Mouse (Mus musculus): Measurements from ENCODE around the gene Xrcc5. TPM values are rescaled to one million over a fixed set of nuclear protein-coding genes. Genes with fewer than 3 reads are reported as not detected.

Xrcc5 gene
- polyA plus RNA-seq, 1 experiment from 2014 or later: 35.3 TPM

GRCm38 (mm10) chr1:72315447-72315846 is 8.2 kb downstream of the Xrcc5 start:
- Histone ChIP-seq H3K27ac (replicated peaks) (no peak overlapping the region), H3K4me2 (replicated peaks) (no peak overlapping the region), H3K36me3 (peaks cover 42% of the 10 kb centered on the region), H3K9ac (no peak overlapping the region), H3K9me3 (replicated peaks) (no peaks in the 10 kb centered on the region), H3K4me3 (replicated peaks) (no peak overlapping the region), H3K4me1 (no peaks in the 10 kb centered on the region), H3K27me3 (no peaks in the 10 kb centered on the region)
- no peak for ATAC-seq (ENCODE audit: insufficient number of reproducible peaks, low FRiP score, low TSS enrichment, low read depth)
- WGBS: 80% methylated on average over 4 of the region's 4 CpGs

- peaks cover 48% of the 10 kb centered on the region for H3K36me3 ChIP-seq
- no peaks in the 10 kb centered on the region for H3K27me3 ChIP-seq
- H3K9me3 ChIP-seq (replicated peaks): no peaks in the 10 kb centered on the region
- ATAC-seq (ENCODE audit: insufficient number of reproducible peaks, low FRiP score, low TSS enrichment, low read depth): no peak
- H3K4me2 ChIP-seq (replicated peaks): no peak overlapping the region
- H3K27ac ChIP-seq (replicated peaks): no peak overlapping the region
- H3K4me1 ChIP-seq: no peaks in the 10 kb centered on the region
- H3K4me3 ChIP-seq (replicated peaks): no peak overlapping the region
- WGBS: 73% methylated on average over 8 of the region's 8 CpGs
- no peak overlapping the region for H3K9ac ChIP-seq
Measured at GRCm38 (mm10) chr1:72316409-72316808, 9.2 kb downstream of the Xrcc5 start.

- Histone ChIP-seq H3K4me3 (replicated peaks) (no peak overlapping the region), H3K27me3 (no peaks in the 10 kb centered on the region), H3K27ac (replicated peaks) (no peak overlapping the region), H3K36me3 (peaks cover 48% of the 10 kb centered on the region), H3K4me2 (replicated peaks) (no peak overlapping the region), H3K9ac (no peak overlapping the region), H3K4me1 (no peaks in the 10 kb centered on the region), H3K9me3 (replicated peaks) (no peaks in the 10 kb centered on the region)
- no peak for ATAC-seq (ENCODE audit: insufficient number of reproducible peaks, low FRiP score, low TSS enrichment, low read depth)
- 73% methylated on average over 7 of the region's 7 CpGs for WGBS
Measured at GRCm38 (mm10) chr1:72316901-72317300, 9.7 kb downstream of the Xrcc5 start.

GRCm38 (mm10) chr1:72320759-72321158 is 13.5 kb downstream of the Xrcc5 start:
- Histone ChIP-seq H3K4me1 (no peaks in the 10 kb centered on the region), H3K4me2 (replicated peaks) (no peak overlapping the region), H3K4me3 (replicated peaks) (no peak overlapping the region), H3K9ac (no peak overlapping the region), H3K27me3 (no peaks in the 10 kb centered on the region), H3K9me3 (replicated peaks) (no peaks in the 10 kb centered on the region), H3K27ac (replicated peaks) (no peak overlapping the region), H3K36me3 (peaks cover 48% of the 10 kb centered on the region)
- ATAC-seq (ENCODE audit: insufficient number of reproducible peaks, low FRiP score, low TSS enrichment, low read depth): no peak
- WGBS: 89% methylated on average over 5 of the region's 5 CpGs

- ATAC-seq (ENCODE audit: insufficient number of reproducible peaks, low FRiP score, low TSS enrichment, low read depth): no peak
- no peaks in the 10 kb centered on the region for H3K27me3 ChIP-seq
- H3K9me3 ChIP-seq (replicated peaks): no peaks in the 10 kb centered on the region
- H3K4me1 ChIP-seq: no peaks in the 10 kb centered on the region
- WGBS: 94% methylated on average over 4 of the region's 4 CpGs
- no peak overlapping the region for H3K4me3 ChIP-seq (replicated peaks)
- H3K36me3 ChIP-seq: peaks cover 54% of the 10 kb centered on the region
- no peak overlapping the region for H3K4me2 ChIP-seq (replicated peaks)
- H3K27ac ChIP-seq (replicated peaks): no peak overlapping the region
- H3K9ac ChIP-seq: no peak overlapping the region
Measured at GRCm38 (mm10) chr1:72323248-72323647, 16.0 kb downstream of the Xrcc5 start.

GRCm38 (mm10) chr1:72326162-72326821 is 19.1 kb downstream of the Xrcc5 start:
- H3K4me2 ChIP-seq (replicated peaks): no peak overlapping the region
- ATAC-seq (ENCODE audit: insufficient number of reproducible peaks, low FRiP score, low TSS enrichment, low read depth): no peak
- H3K9me3 ChIP-seq (replicated peaks): no peaks in the 10 kb centered on the region
- H3K36me3 ChIP-seq: peaks cover 43% of the 10 kb centered on the region
- H3K4me1 ChIP-seq: no peaks in the 10 kb centered on the region
- H3K9ac ChIP-seq: no peak overlapping the region
- no peak overlapping the region for H3K4me3 ChIP-seq (replicated peaks)
- H3K27me3 ChIP-seq: no peaks in the 10 kb centered on the region
- WGBS: 89% methylated on average over 11 of the region's 11 CpGs
- H3K27ac ChIP-seq (replicated peaks): no peak overlapping the region

GRCm38 (mm10) chr1:72334807-72335206 is 27.6 kb downstream of the Xrcc5 start:
- no peaks in the 10 kb centered on the region for H3K27me3 ChIP-seq
- no peak overlapping the region for H3K4me2 ChIP-seq (replicated peaks)
- WGBS: 89% methylated on average over 11 of the region's 11 CpGs
- no peak overlapping the region for H3K4me3 ChIP-seq (replicated peaks)
- H3K4me1 ChIP-seq: no peaks in the 10 kb centered on the region
- peaks cover 67% of the 10 kb centered on the region for H3K36me3 ChIP-seq
- ATAC-seq (ENCODE audit: insufficient number of reproducible peaks, low FRiP score, low TSS enrichment, low read depth): no peak
- H3K9ac ChIP-seq: no peak overlapping the region
- no peaks in the 10 kb centered on the region for H3K9me3 ChIP-seq (replicated peaks)
- H3K27ac ChIP-seq (replicated peaks): no peak overlapping the region

GRCm38 (mm10) chr1:72336780-72337179 is 29.6 kb downstream of the Xrcc5 start:
- WGBS: 94% methylated on average over 8 of the region's 8 CpGs
- Histone ChIP-seq H3K27ac (replicated peaks) (no peak overlapping the region), H3K4me1 (no peaks in the 10 kb centered on the region), H3K9ac (no peak overlapping the region), H3K36me3 (peaks cover 69% of the 10 kb centered on the region), H3K4me2 (replicated peaks) (no peak overlapping the region), H3K27me3 (no peaks in the 10 kb centered on the region), H3K4me3 (replicated peaks) (no peak overlapping the region), H3K9me3 (replicated peaks) (no peaks in the 10 kb centered on the region)
- no peak for ATAC-seq (ENCODE audit: insufficient number of reproducible peaks, low FRiP score, low TSS enrichment, low read depth)

- H3K9me3 ChIP-seq (replicated peaks): no peaks in the 10 kb centered on the region
- WGBS: 89% methylated on average over 5 of the region's 5 CpGs
- no peaks in the 10 kb centered on the region for H3K4me1 ChIP-seq
- peaks cover 69% of the 10 kb centered on the region for H3K36me3 ChIP-seq
- H3K27me3 ChIP-seq: no peaks in the 10 kb centered on the region
- H3K4me3 ChIP-seq (replicated peaks): no peak overlapping the region
- no peak overlapping the region for H3K9ac ChIP-seq
- no peak overlapping the region for H3K4me2 ChIP-seq (replicated peaks)
- H3K27ac ChIP-seq (replicated peaks): no peak overlapping the region
- ATAC-seq (ENCODE audit: insufficient number of reproducible peaks, low FRiP score, low TSS enrichment, low read depth): no peak
Measured at GRCm38 (mm10) chr1:72338341-72338740, 31.1 kb downstream of the Xrcc5 start.

GRCm38 (mm10) chr1:72347873-72348272 is 40.7 kb downstream of the Xrcc5 start:
- H3K27me3 ChIP-seq: no peaks in the 10 kb centered on the region
- no peaks in the 10 kb centered on the region for H3K9me3 ChIP-seq (replicated peaks)
- H3K36me3 ChIP-seq: peaks cover 49% of the 10 kb centered on the region
- 58% methylated on average over 6 of the region's 6 CpGs for WGBS
- H3K4me1 ChIP-seq: no peaks in the 10 kb centered on the region
- H3K27ac ChIP-seq (replicated peaks): no peak overlapping the region
- no peak overlapping the region for H3K4me2 ChIP-seq (replicated peaks)
- no peak for ATAC-seq (ENCODE audit: insufficient number of reproducible peaks, low FRiP score, low TSS enrichment, low read depth)
- no peak overlapping the region for H3K4me3 ChIP-seq (replicated peaks)
- H3K9ac ChIP-seq: no peak overlapping the region

GRCm38 (mm10) chr1:72354856-72355255 is 47.6 kb downstream of the Xrcc5 start:
- Histone ChIP-seq H3K27ac (replicated peaks) (no peak overlapping the region), H3K9ac (no peak overlapping the region), H3K4me3 (replicated peaks) (no peak overlapping the region), H3K4me1 (no peaks in the 10 kb centered on the region), H3K36me3 (peaks cover 18% of the 10 kb centered on the region), H3K27me3 (no peaks in the 10 kb centered on the region), H3K4me2 (replicated peaks) (no peak overlapping the region), H3K9me3 (replicated peaks) (no peaks in the 10 kb centered on the region)
- no peak for ATAC-seq (ENCODE audit: insufficient number of reproducible peaks, low FRiP score, low TSS enrichment, low read depth)
- 89% methylated on average over 2 of the region's 2 CpGs for whole genome bisulfite sequencing

GRCm38 (mm10) chr1:72358216-72358615 is 51.0 kb downstream of the Xrcc5 start:
- Histone ChIP-seq H3K9ac (no peak overlapping the region), H3K4me3 (replicated peaks) (no peak overlapping the region), H3K4me1 (no peaks in the 10 kb centered on the region), H3K4me2 (replicated peaks) (no peak overlapping the region), H3K27ac (replicated peaks) (no peak overlapping the region), H3K36me3 (peaks cover 17% of the 10 kb centered on the region), H3K9me3 (replicated peaks) (no peaks in the 10 kb centered on the region), H3K27me3 (no peaks in the 10 kb centered on the region)
- 92% methylated on average over 2 of the region's 2 CpGs for WGBS
- ATAC-seq (ENCODE audit: insufficient number of reproducible peaks, low FRiP score, low TSS enrichment, low read depth): no peak
